Mouse (Mus musculus): ENCODE results near the gene Rdh9.
"Not testable (repeated sequence)": the region's sequence is repeated elsewhere in the genome, so short reads cannot be mapped to it uniquely, and the experiment has no call there.

Rdh9 gene

DNA sequence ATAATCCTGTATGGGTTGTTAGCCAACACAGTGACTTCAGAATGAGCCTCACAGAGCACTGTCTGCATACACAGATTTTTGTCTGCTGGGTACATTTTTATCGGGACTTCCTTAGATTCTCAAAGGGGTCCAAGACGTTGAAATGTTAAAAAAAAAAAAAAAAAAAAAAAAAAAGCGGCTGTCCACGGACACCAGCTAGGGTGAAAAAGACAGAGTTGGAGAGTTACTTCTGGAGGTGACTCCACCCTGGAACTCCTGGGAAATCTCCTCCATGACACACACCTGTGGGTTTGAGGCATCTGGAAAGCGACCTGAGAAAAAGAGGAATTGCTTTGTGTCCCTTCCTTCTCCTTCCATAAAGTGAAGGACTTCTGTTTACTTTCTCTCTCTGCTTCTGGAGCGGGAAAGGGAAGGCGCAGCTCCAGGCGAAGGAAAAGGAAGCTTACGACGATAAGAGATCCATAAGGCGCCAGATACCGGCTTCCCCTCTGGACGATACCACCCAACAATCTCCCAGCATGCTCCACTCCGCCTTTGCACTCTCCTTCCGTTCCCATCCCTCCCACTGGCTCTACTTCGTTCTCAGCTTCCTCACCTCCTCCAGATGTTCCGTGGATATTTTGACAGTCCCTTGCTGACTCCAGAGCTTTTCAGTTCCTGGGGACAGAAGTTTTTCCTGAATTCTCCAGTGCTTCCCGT lies 20.3 kb upstream of the Rdh9 start:
- DNase-seq (ENCODE audit: low read depth, low spot score): no peak

DNA sequence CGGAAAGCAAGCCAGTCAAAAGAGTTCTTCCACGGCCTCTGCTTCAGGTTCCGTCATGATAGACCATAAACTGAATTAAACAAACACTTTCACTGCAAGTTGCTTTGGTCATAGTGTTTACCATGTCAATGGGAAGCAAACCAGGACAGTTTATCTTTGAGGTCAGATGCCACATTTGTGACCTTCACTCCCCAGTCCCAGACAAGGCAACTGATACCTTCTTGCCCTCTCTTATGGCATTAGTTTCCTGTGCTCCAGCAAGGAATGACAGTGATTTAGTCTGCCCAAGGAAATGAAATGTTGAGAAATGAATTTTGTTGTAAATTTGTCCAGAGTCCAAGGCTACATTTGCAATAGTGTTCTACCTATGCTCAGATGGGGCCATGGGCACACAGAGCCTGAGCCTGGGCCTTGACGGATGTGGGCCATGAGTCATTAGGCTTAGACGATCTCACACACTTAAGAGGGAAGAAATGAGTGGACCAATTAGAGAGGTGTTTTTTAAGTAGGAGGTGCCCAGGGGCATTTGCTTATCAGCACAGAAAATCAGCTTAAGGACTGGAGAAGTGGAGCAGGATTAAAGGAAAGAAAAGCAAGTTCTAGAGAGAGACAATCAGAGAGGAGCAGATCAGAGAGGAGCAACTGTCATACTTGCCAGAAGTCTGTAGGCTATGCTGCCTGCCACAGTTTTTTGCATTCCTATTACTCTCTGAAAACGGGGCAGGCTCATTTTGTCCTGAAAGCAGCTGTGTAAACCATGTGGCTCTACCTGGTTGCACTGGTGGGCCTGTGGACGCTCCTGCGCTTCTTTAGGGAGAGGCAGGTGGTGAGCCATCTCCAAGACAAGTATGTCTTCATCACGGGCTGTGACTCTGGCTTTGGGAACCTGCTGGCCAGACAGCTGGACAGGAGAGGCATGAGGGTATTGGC lies 16.7 kb upstream of the Rdh9 start, which contains the start of the genes Rdh1 and Rdh16f1:
TSS of gene Rdh1 (plus strand) at position 541 of the 930 bp plus-strand sequence.
TSS of gene Rdh16f1 (plus strand) at position 607 of the 930 bp plus-strand sequence.
- DNase-seq (ENCODE audit: low read depth, low spot score): no peak

DNA sequence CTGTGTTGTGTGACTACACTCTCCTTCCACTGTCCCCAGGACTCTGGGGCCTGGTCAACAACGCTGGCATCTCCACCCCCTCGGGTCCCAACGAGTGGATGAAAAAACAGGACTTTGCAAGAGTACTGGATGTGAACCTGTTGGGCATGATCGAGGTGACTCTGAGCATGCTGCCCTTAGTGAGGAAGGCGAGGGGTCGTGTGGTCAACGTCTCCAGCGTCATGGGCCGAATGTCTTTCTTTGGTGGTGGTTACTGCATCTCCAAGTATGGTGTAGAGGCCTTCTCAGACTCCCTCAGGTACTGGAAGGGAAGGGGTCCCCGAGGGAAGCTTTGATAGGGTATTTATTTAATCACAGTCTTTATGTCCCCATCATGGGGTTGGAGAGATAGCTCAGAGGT lies 13.3 kb upstream of the Rdh9 start:
- DNase-seq (ENCODE audit: low read depth, low spot score): not testable (repeated sequence)

DNA sequence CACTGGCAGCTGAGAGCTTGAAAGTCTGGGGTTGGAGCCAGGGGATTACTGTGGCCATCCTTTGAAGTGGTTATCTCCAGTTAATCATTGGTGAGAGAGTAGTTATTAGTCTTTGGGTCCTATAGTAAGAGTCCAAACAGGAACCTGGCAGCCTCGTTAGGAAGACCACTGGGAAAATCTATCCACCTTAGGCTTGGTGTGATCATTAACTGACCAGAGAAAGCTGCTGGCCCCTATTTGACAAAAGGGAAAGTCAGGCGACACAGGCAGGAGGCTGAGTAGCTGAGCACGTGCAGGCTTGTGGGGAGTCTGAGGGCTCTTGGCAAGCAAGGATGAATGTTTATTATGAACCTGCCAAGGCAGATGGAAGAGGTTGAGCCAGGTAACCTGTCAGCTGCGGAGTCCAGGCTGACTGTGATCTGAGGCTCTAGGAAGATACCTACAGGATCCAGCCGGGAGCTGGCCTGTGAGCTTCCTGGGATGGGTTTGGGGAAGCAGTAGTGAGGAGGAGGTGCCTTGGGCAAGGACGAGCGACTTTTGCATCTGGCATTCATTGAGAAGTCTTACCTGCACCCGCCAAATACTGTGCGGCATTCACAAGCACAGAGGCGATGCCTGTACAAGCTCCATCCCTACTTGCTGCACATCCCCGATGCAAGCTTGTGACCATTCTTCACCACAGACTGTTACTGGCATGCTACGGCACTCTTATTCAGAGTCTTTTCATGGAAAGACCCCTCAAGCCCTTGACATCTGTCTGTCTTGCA lies 12.1 kb upstream of the Rdh9 start:
- DNase-seq (ENCODE audit: low read depth, low spot score): no peak

GRCm38 (mm10) chr10:127766564-127766963 lies 9.6 kb upstream of the Rdh9 start:
- no peak for DNase-seq (ENCODE audit: low read depth, low spot score)

DNA sequence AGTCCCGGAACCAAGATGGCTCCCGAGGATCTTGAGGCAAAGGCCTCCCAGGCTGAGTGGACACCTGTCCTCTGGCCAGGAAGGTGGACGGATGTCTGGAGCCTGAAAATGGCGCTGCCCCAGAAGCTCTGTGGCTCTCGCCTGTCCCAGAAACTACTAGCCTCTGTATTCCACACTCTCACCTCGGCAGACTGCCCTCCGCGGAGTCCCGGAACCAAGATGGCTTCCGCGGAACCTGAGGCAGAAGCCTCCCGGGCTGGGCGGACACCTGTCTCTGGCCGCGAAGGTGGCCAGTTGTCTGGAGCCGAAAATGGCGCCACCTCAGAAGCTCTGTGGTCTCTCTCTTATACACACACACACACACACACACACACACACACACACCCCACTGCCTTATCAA lies 6.1 kb downstream of the Rdh9 start:
- not testable (repeated sequence) for DNase-seq (ENCODE audit: low read depth, low spot score)

- DNase-seq (ENCODE audit: low read depth, low spot score): not testable (repeated sequence)
These were observed 9.2 kb downstream of the Rdh9 start for GRCm38 (mm10) chr10:127785411-127785810.

DNA sequence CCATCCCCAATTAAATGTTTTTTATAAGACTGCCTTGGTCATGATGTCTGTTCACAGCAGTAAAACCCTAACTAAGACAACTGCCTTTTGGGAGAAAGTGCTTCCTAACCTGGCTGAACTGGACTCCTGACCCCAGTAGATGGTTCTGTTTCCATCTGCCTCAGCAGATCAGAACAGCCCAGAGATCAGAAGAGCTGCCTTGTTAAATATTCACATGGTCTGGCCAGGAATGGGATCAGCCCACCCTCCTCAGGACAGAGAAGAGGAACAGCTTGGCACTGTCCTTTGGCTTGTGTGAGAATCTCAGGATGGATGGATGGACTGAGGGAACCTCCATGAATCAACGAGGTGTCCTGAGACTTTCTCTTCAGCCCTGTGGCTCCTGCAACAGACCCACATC lies 23.1 kb downstream of the Rdh9 start:
- no peak for DNase-seq (ENCODE audit: low read depth, low spot score)

DNA sequence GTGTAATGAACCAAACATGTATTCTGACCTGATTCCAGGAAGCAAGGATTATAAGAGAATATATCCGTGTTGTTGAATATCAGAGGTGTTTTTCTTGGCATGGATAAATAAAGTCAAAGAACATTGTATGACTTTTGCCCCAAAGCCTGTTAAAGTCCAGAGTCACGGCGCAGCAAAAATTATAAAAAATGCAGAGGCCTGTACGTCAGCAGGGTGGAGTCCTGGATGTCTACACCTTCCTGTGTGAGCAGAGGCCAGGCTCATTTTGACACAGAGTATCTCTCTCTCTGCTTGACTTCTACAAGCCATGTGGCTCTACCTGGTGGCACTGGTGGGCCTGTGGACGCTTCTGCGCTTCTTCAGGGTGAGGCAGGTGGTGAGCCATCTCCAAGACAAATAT lies 24.7 kb downstream of the Rdh9 start, which contains the start of gene Rdh16:
TSS of gene Rdh16 (plus strand) at position 262 of the 400 bp plus-strand sequence.
- DNase-seq (ENCODE audit: low read depth, low spot score): no peak

GRCm38 (mm10) chr10:127801612-127802011 lies 25.4 kb downstream of the Rdh9 start:
- DNase-seq (ENCODE audit: low read depth, low spot score): no peak

GRCm38 (mm10) chr10:127802236-127802635 lies 26.1 kb downstream of the Rdh9 start:
- DNase-seq (ENCODE audit: low read depth, low spot score): no peak

DNA sequence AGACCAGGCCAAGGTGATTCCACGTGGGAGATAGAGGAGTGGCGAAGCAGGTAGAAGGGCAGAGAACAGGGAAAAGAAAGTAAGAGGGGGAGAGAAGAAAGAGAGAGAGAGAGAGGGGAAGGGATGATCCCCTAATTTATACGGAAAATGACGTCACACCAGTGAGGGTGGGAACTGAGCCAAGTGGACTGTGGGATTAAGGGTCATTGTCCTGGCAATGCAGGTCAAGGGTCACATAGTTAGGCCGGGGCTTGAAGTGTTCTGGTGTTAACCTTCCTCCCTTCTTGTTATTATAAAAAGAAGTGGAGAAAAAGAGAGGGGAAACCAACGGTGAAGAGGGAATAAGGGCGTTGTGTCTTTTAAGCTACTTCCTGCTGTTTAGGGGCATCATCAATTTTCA lies 28.2 kb downstream of the Rdh9 start:
- DNase-seq (ENCODE audit: low read depth, low spot score): no peak

DNA sequence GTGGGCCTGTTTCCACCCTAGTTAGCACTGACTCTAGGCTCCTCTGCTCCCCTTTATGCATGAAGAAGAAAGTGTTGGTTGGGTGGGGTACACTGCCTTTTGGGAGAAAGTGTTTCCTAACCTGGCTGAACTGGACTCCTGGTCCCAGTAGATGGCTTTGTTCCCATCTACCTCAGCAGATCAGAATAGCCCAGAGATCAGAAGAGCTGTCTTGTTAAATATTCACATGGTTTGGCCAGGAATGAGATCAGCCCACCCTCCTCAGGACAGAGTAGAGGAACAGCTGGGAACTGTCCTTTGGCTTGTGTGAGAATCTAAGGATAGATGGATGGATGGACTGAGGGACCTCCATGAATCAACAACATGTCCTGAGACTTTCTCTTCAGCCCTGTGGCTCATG lies 39.7 kb downstream of the Rdh9 start:
- no peak for DNase-seq (ENCODE audit: low read depth, low spot score)

DNA sequence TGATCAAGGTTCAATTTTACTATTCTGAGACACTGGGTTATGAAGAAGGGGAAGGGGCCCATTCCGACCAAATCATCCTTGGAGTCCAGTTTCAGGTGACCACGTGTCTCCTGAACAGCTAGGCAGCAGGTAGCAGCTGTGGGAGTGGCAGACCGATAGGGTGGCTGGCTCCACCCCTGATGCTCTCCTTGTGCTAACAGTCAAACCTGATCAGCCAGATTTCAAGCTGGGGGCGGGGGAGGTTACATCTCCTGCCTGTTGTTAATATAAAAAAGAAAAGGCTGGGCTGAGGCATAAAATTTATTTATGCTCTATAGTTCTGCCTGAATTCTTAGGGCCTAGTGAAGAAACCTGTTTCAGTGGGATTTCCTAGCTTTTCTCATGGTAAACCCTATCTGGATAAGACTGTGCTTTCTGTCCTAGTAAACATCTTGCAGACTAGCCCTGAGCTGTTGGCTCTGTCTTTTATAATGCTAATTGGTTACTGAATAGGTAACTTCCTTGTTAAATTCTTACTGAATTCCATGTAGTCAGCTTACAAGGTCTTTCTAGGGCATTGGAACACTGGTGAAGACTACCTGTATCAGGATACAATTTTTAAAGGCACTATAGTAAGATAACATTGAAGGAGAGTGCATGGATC lies 41.2 kb downstream of the Rdh9 start:
- not testable (repeated sequence) for DNase-seq (ENCODE audit: low read depth, low spot score)

GRCm38 (mm10) chr10:127821806-127822205 lies 45.6 kb downstream of the Rdh9 start:
- DNase-seq (ENCODE audit: low read depth, low spot score): not testable (repeated sequence)

- peak; percentile 2 for DNase-seq (ENCODE audit: low read depth, low spot score)
These were observed 49.2 kb downstream of the Rdh9 start for GRCm38 (mm10) chr10:127825386-127825785.

- DNase-seq (ENCODE audit: low read depth, low spot score): no peak
These were observed 52.9 kb downstream of the Rdh9 start for GRCm38 (mm10) chr10:127829121-127829520.

DNA sequence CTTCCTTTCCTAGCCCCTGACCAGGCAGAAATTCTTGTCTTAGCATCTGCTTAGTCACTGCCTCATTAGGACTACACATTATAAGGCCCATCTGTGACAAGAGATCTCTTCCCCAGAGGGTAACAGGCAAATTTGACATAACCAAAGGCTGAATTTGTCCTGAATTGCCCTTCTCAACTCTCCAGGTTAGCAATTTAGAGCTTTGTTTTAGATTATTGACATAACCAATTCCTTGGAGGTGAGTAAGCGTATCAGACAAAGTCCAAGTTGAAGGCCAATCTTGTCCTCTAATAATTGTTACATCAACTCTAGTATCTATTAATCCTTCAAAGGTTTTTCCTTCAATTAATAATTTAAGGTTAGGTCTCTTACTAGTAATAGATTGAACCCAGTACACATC lies 58.0 kb downstream of the Rdh9 start:
- not testable (repeated sequence) for DNase-seq (ENCODE audit: low read depth, low spot score)

DNA sequence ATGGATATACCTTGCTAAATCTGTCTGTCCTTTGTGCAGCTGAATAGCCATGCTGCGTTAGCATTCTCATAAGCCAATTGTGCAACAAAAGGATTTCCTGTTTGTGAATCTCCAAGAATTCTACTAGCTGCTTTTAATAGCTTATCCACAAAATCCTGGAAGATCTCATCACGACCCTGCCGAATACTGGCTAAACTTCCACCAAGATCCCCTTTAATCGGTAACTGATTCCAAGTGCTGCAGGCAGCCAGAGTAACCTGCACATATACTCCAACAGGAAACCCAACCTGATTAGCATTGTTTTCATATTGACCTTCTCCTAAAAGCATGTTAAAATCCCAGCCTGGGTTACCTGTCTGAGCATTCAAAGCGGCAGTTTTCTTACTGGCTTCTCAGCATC lies 59.1 kb downstream of the Rdh9 start:
- no peak for DNase-seq (ENCODE audit: low read depth, low spot score)

DNA sequence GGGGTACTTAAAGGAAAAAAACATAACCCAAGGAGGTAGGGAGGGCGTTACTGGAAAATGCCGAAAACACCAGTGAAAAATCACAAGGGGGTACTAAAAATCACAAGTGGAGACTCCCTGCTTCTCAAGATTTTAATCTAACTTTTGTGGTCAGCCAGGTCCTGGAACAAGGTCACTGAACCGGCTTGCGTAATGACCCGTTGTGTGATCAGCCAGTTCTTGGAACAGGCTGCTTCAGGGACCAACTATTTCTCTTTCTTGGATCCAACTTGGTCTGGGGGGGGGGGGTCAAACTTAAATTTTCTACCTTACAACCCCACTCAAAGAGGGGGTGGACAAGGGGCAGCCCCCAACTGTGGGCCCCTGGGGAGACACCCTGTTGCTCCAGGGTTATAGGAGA lies 61.6 kb downstream of the Rdh9 start:
- DNase-seq (ENCODE audit: low read depth, low spot score): not testable (repeated sequence)

GRCm38 (mm10) chr10:127838539-127838938 lies 62.4 kb downstream of the Rdh9 start:
- no peak for DNase-seq (ENCODE audit: low read depth, low spot score)

Measured in skeletal muscle tissue, adult 2 months (tissue).